Mouse (Mus musculus) embryonic fibroblast, embryonic 13.5 days (primary cell): ENCODE measurements around the gene Grb7.

ENCODE experiments used
- CTCF ChIP-seq: IDR thresholded peaks from 2 replicates; pipeline ENCODE4 v1.5.1; 2011; ENCODE audit warnings: mild to moderate bottlenecking, control low read depth, low read length, moderate library complexity, borderline replicate concordance; ENCODE audit not compliant: insufficient read depth
- POLR2A ChIP-seq: IDR thresholded peaks from 2 replicates; pipeline ENCODE4 v1.6.1; 2011; ENCODE audit warnings: low read depth, mild to moderate bottlenecking, control low read depth, low read length, moderate library complexity

GRCm38 (mm10) chr11:98428436-98428835, 17.8 kb upstream of the Grb7 start:
- TF ChIP-seq POLR2A: no peak
- TF ChIP-seq CTCF: no peak
